Mouse (Mus musculus) midbrain, postnatal 0 days (tissue): ENCODE measurements at regions not wholly inside any gene's neighbourhood (a gene's known extent, or its start where the extent isn't known, plus 50 kb on each side); places are given as distances from the start of the nearest gene placed in this dataset.

Experiments used
- ATAC-seq: fragments of 200-750 bp; cut with Nextera tagmentation; 2 replicates; pipeline ENCODE4 v1.8.0; 2017; ENCODE audit warnings: moderate number of reproducible peaks, mild to moderate bottlenecking, moderate TSS enrichment, moderate library complexity; ENCODE audit not compliant: low FRiP score
- DNase-seq: peaks from one replicate; pipeline ENCODE4 v3.0.0-alpha.2; 2015; ENCODE audit warnings: low spot score
- H3K27ac ChIP-seq: fragments of 300-500 bp; sonication (generic); 2 replicates; pipeline ENCODE4 v1.5.1; 2014; ENCODE audit warnings: low read depth, mild to moderate bottlenecking, low read length, mixed read lengths
- H3K27me3 ChIP-seq: fragments of 300-500 bp; sonication (generic); 2 replicates; pipeline ENCODE4 v1.6.1; 2014; ENCODE audit warnings: low read length, control low read depth, mixed read lengths; ENCODE audit not compliant: insufficient read depth
- H3K36me3 ChIP-seq: fragments of 300-500 bp; sonication (generic); 2 replicates; pipeline ENCODE4 v1.6.1; 2014; ENCODE audit warnings: low read length, control low read depth, mixed read lengths; ENCODE audit not compliant: insufficient read depth
- H3K4me1 ChIP-seq: fragments of 300-500 bp; sonication (generic); 2 replicates; pipeline ENCODE4 v1.6.1; 2014; ENCODE audit warnings: mild to moderate bottlenecking, control low read depth, antibody characterized with exemption, low read length, mixed read lengths; ENCODE audit not compliant: insufficient read depth
- H3K4me2 ChIP-seq: fragments of 300-500 bp; sonication (generic); 2 replicates; pipeline ENCODE4 v1.6.1; 2014; ENCODE audit warnings: low read depth, mild to moderate bottlenecking, low read length, mixed read lengths; ENCODE audit not compliant: poor library complexity, severe bottlenecking
- H3K4me3 ChIP-seq: fragments of 300-500 bp; sonication (generic); 2 replicates; pipeline ENCODE4 v1.5.1; 2014; ENCODE audit warnings: low read depth, mild to moderate bottlenecking, low read length, moderate library complexity
- H3K9ac ChIP-seq: fragments of 300-500 bp; sonication (generic); replicated peaks from 2 replicates; pipeline ENCODE4 v1.6.1; 2014; ENCODE audit warnings: mild to moderate bottlenecking, low read length, moderate library complexity, mixed read lengths; ENCODE audit not compliant: poor library complexity, severe bottlenecking
- H3K9me3 ChIP-seq: fragments of 300-500 bp; sonication (generic); 2 replicates; pipeline ENCODE4 v1.6.1; 2016; ENCODE audit warnings: low read length, control low read depth
- CTCF ChIP-seq: IDR thresholded peaks from 2 replicates; pipeline ENCODE4 v1.5.1; 2016; ENCODE audit warnings: antibody characterized with exemption, mild to moderate bottlenecking
- WGBS: fragments of 180-500 bp; shearing (Covaris S2); extraction: QIAGEN DNeasy Blood & Tissue Kit; methylation state at CpG from one replicate; pipeline ENCODE4 v1.1.7; 2014; 5-methylcytosine and 5-hydroxymethylcytosine counted together

DNA sequence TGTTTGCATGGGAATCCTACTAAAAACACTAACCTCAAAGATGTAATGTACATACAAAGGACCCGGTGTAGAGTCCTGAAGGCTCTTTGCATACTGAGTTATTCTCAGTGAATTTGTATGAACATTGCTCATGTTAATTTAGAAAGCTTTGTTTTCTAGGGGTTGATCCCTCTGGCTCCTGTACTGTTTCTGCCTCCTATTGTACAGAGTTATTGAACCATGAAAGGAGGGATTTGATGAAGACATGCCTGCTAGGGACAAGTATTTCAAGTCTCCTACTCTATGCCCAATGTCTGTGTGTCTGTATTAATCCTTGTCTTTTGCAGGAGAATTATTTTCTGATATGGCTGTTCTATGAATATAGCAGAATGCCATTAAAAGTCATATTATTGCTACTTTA lies 1425.1 kb downstream of the Fam181b start:
- no peaks in the 10 kb centered on the region for H3K9me3 ChIP-seq
- H3K4me3 ChIP-seq = no peak overlapping the region
- no peak overlapping the region for H3K27ac ChIP-seq
- no peak for TF ChIP-seq CTCF
- no peaks in the 10 kb centered on the region for H3K4me1 ChIP-seq
- WGBS = 21% methylated on average over 1 of the region's 1 CpGs
- no peak overlapping the region for H3K9ac ChIP-seq
- no peaks in the 10 kb centered on the region for H3K36me3 ChIP-seq
- ATAC-seq = no peak
- no peak overlapping the region for H3K4me2 ChIP-seq
- no peak for DNase-seq
- H3K27me3 ChIP-seq = no peaks in the 10 kb centered on the region

DNA sequence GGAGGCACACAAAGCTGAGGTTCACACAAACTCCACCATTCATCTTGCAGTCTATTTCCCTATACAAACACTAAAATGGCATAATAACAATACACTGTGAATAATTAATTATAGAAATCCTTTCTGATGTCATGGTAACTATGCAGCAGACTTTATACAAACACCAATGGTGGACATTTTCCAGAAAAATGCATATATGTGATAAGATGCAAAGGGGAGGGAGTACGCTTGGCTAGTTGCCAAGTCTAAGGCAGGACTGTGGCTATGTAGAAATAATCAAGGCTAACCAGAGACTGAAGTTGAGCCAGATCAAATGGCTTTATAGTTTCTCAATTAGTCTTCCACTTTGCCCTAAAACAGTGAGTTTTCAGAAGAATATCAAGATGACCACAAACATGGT lies 1437.3 kb downstream of the Fam181b start:
- H3K27ac ChIP-seq = no peak overlapping the region
- H3K9me3 ChIP-seq = peaks cover 6% of the 10 kb centered on the region; the same call in 1 of the 2 replicates
- no peaks in the 10 kb centered on the region for H3K36me3 ChIP-seq
- no peak overlapping the region for H3K4me3 ChIP-seq
- ATAC-seq = no peak
- no peak for TF ChIP-seq CTCF
- no peak for DNase-seq
- 100% methylated on average over 1 of the region's 1 CpGs for WGBS
- H3K27me3 ChIP-seq = no peaks in the 10 kb centered on the region
- H3K4me1 ChIP-seq = no peaks in the 10 kb centered on the region
- no peak overlapping the region for H3K9ac ChIP-seq
- H3K4me2 ChIP-seq = no peak overlapping the region

DNA sequence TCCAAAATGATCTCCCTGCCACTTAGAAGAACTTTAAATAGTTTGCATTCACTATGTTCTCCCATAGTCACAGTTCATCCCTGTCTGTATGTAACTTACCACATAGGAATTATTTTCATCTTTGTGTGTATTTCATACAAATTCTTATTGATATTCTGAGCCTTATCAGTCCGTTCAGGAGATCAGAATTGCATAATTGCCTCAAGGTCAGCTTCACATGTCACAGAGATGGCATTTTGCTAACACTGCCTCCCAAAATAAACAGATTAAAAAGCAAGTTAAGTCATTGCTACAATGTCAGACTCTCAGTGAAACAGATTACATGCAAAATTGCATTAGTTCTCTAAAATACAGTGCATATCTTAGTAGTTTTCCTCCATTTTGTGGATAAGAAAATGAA lies 1452.9 kb downstream of the Fam181b start:
- no peak for ATAC-seq
- H3K9ac ChIP-seq = no peak overlapping the region
- no peaks in the 10 kb centered on the region for H3K27me3 ChIP-seq
- no peaks in the 10 kb centered on the region for H3K4me1 ChIP-seq
- WGBS = 42% methylated on average over 1 of the region's 1 CpGs
- no peak overlapping the region for H3K4me2 ChIP-seq
- no peak for DNase-seq
- no peaks in the 10 kb centered on the region for H3K9me3 ChIP-seq
- H3K27ac ChIP-seq = no peak overlapping the region
- H3K4me3 ChIP-seq = no peak overlapping the region
- no peak for TF ChIP-seq CTCF
- H3K36me3 ChIP-seq = no peaks in the 10 kb centered on the region

DNA sequence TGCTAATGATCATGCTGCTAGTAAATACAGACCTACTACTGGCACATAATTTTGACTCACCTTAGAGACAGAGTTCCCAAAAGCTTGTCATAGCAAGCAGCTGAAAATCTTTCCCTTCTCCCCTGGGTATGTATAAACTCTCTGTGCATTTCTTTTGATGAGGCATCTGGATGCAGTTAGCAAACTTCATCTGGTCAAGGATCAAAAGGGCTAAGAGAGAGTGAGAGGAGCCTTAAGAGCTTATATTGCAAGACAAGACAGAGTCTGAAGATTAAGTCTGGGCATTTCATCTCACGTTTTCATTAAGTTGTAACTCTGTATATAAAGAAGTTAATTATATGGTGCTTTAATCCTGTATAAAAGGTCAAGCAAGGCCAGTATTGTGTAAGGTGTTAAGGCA lies 1468.7 kb downstream of the Fam181b start:
- no peaks in the 10 kb centered on the region for H3K27me3 ChIP-seq
- H3K4me3 ChIP-seq = no peak overlapping the region
- ATAC-seq (no peak), DNase-seq (no peak)
- no peak for TF ChIP-seq CTCF
- no peak overlapping the region for H3K4me2 ChIP-seq
- H3K27ac ChIP-seq = no peak overlapping the region
- 19% methylated on average over 1 of the region's 1 CpGs for WGBS
- H3K36me3 ChIP-seq = no peaks in the 10 kb centered on the region
- H3K4me1 ChIP-seq = no peaks in the 10 kb centered on the region
- no peaks in the 10 kb centered on the region for H3K9me3 ChIP-seq
- no peak overlapping the region for H3K9ac ChIP-seq

DNA sequence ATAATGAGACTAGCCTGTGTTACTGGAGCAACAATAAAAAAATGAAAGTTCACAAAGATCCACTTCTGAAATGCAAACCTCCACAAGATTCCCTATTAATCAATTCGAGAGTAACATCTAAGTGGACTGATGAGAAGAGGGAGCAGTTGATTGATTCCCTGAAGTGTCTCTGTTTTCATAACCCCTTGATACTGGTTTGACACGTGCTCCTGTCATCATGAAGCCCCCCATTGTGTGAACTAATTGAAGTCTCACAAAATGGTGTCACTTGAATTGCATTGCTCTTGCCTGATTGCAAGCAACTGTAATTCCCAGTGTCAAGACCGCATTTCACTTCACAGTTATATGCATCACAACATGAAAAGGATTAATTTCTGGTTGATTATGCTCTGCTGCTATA lies 1501.8 kb downstream of the Fam181b start:
- no peaks in the 10 kb centered on the region for H3K27me3 ChIP-seq
- no peak overlapping the region for H3K9ac ChIP-seq
- DNase-seq = peak; percentile 22
- no peak overlapping the region for H3K4me2 ChIP-seq
- TF ChIP-seq CTCF = no peak
- no peak overlapping the region for H3K27ac ChIP-seq
- no peaks in the 10 kb centered on the region for H3K4me1 ChIP-seq
- ATAC-seq = no peak
- 46% methylated on average over 3 of the region's 3 CpGs for WGBS
- H3K4me3 ChIP-seq = no peak overlapping the region
- no peaks in the 10 kb centered on the region for H3K36me3 ChIP-seq
- no peaks in the 10 kb centered on the region for H3K9me3 ChIP-seq

DNA sequence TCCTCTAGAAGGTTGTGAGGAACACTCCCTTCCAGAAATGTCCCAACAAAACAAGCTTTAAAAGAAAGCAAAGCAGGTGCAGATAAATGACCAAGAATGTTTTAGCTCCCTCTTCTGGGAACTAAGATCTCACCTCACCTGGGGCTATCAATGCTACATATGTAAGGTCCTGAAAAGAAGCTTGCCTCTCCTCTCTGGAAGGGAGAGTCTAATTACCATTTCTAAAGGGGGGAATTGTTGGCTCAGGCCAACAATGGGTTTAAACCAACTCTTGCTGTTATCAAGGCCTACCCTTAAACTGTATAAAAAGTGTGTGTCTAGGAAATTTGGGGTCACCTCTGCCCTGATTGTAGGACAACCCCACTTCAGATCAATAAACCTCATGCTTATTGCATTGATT lies 1508.1 kb downstream of the Fam181b start:
- Histone ChIP-seq H3K9ac (no peak overlapping the region), H3K9me3 (no peaks in the 10 kb centered on the region), H3K27ac (no peak overlapping the region), H3K4me3 (no peak overlapping the region), H3K4me2 (no peak overlapping the region), H3K27me3 (no peaks in the 10 kb centered on the region), H3K4me1 (no peaks in the 10 kb centered on the region), H3K36me3 (no peaks in the 10 kb centered on the region)
- TF ChIP-seq CTCF = no peak
- no peak for DNase-seq
- no peak for ATAC-seq

DNA sequence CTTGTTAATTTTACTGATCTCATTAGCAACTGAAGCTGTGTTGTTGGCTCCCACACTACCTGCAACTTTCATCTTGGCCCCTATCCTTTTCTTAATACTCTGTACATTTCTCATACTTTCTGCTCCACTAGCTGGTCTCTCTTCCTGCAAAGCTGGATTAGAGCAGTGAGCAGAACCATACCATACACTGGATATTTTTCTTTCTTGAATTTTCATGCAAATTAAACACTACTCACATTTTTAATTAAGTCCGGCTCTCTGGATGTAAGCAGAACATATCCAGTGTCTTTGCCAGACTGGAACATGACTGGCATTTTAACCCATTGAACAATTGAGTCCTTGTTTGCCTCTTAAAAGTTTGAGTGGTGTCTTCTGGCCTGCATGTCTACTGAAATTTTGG lies 1515.0 kb downstream of the Fam181b start:
- no peak overlapping the region for H3K4me2 ChIP-seq
- no peaks in the 10 kb centered on the region for H3K36me3 ChIP-seq
- no peak overlapping the region for H3K9ac ChIP-seq
- ATAC-seq (no peak; the same call in 1 of the 2 replicates), DNase-seq (peak; percentile 7)
- no peak overlapping the region for H3K27ac ChIP-seq
- H3K9me3 ChIP-seq = no peaks in the 10 kb centered on the region
- H3K4me3 ChIP-seq = no peak overlapping the region
- TF ChIP-seq CTCF = no peak
- H3K27me3 ChIP-seq = no peaks in the 10 kb centered on the region
- no peaks in the 10 kb centered on the region for H3K4me1 ChIP-seq
- WGBS = 58% methylated on average over 1 of the region's 1 CpGs
